ENCODE assay signal across 26 mouse cellular contexts in the genomic region with DNA sequence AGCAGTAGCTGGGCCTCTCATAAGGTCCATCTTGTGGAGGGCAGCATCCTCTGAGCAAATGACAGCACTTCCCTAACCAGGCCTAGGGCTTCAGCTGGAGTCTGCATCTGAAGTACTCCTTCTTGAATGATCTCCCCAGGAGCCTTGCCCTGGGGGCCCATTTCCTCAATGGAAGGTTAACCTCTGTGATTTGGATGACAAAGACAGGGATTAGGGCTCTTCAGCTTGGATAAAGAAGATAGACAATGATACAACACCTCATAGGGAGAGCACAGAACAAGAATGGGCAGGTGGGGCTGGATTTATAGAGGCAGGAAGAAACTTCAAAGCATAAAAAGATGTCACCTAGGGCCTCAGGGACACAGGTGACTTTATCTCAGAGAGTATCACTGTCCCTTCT.
DNase-seq lines count a peak whose midpoint lies in the region; ATAC-seq and TF ChIP-seq lines count a peak whose summit lies in the region.
"Had no signal": no experiment of that assay in that cellular context is flagged by ENCODE, and none has a peak within 500 bp of the region (broad histone marks: within the 10 kb centered on the region; RNA-seq: fewer than 3 reads in every experiment).

No protein-coding gene starts in this region.

- DNase-seq in ES-E14 (ENCODE audit: low read depth, low spot score) (peak; percentile 93), WW6 (ENCODE audit: low read depth, low spot score) (peak; percentile 72)
- DNase-seq in urinary bladder, postnatal 36 days (ENCODE audit: low spot score in 2 of 2), result no peak
- no peak for DNase-seq in lung, postnatal 0 days (ENCODE audit: low spot score)
- DNase-seq in lung, postnatal 10 days, result no peak
- DNase-seq: adrenal gland, adult 8-10 months; adrenal gland, postnatal 14 days; adrenal gland, postnatal 36 days; B cell, adult 2 months; cerebellum, adult 11-12 months; cerebellum, adult 2 months; cerebellum, adult 9-10 months; cerebellum, postnatal 10 days; cerebellum, postnatal 36 days; embryo, embryonic 11 days had no signal

- no peak overlapping the region for H3K9ac ChIP-seq in ES-Bruce4 (ENCODE audit: low read depth, poor library complexity, severe bottlenecking)
- H3K9ac ChIP-seq in ES-E14 (ENCODE audit: insufficient read depth, low read depth, low read length, poor library complexity, severe bottlenecking), result no peak overlapping the region
- H3K9ac ChIP-seq in lung, postnatal 0 days (replicated peaks; ENCODE audit: low read depth), result no peak overlapping the region
- H3K9ac ChIP-seq: embryonic facial prominence, embryonic 13.5 days; embryonic facial prominence, embryonic 15.5 days; forebrain, embryonic 12.5 days had no signal

- 0 out of 2 replicates have a peak, but pooled peaks have one; percentile 53 for TF ChIP-seq EP300 in ES-Bruce4 (IDR thresholded peaks at IDR 0.05; ENCODE audit: insufficient read depth, low read depth, low read length)
- no peak for TF ChIP-seq EP300 in lung, postnatal 0 days (IDR thresholded peaks at IDR 0.05)

- H3K4me3 ChIP-seq in ES-Bruce4 (ENCODE audit: low read depth, low read length), result no peak overlapping the region
- H3K4me3 ChIP-seq in ES-E14 (ENCODE audit: insufficient read depth in 1 of 2, low read depth in 1 of 2, low read length in 2 of 2, poor library complexity in 1 of 2, severe bottlenecking in 1 of 2), result no peak overlapping the region
- H3K4me3 ChIP-seq in lung, postnatal 0 days (ENCODE audit: low read depth, low read length), result no peak overlapping the region
- H3K4me3 ChIP-seq: embryonic facial prominence, embryonic 13.5 days; embryonic facial prominence, embryonic 15.5 days; erythroblast, embryonic 14.5 days; forebrain, embryonic 10.5 days; forebrain, embryonic 12.5 days had no signal

- H3K9me3 ChIP-seq in ES-Bruce4 (replicated peaks; ENCODE audit: control insufficient read depth, insufficient read depth, low read length, poor library complexity, severe bottlenecking) (no peaks in the 10 kb centered on the region), ES-E14 (ENCODE audit: control insufficient read depth, insufficient read depth, low read depth, low read length) (no peaks in the 10 kb centered on the region)
- no peaks in the 10 kb centered on the region for H3K9me3 ChIP-seq in lung, postnatal 0 days (ENCODE audit: low read length)
- H3K9me3 ChIP-seq: embryonic facial prominence, embryonic 13.5 days; embryonic facial prominence, embryonic 15.5 days; forebrain, embryonic 10.5 days; forebrain, embryonic 12.5 days had no signal

- ATAC-seq in lung, postnatal 0 days, result no peak
- ATAC-seq: activated CD4-positive, CD25-positive, alpha-beta regulatory T cell, adult 4 months; CD4-positive, CD25-positive, alpha-beta regulatory T cell, adult 4 months; forebrain, embryonic 14.5 days; forebrain, embryonic 16.5 days had no signal

- H3K4me1 ChIP-seq in ES-Bruce4 (ENCODE audit: control insufficient read depth, insufficient read depth, low read length), result peaks cover 3% of the 10 kb centered on the region
- H3K4me1 ChIP-seq in ES-E14 (ENCODE audit: control insufficient read depth in 2 of 2, insufficient read depth in 2 of 2, low read length in 2 of 2, poor library complexity in 1 of 2), result peaks cover 0 to 2% of the 10 kb centered on the region in 2 experiments; a peak in 1 of 4 replicates
- no peaks in the 10 kb centered on the region for H3K4me1 ChIP-seq in lung, postnatal 0 days (ENCODE audit: insufficient read depth, low read depth, low read length)
- H3K4me1 ChIP-seq: forebrain, embryonic 10.5 days; forebrain, embryonic 12.5 days had no signal

- in situ Hi-C loops in ES-E14 (cut with MboI; ENCODE audit: low sequenced_read_pairs in 2 of 2, unreplicated experiment in 2 of 2), result no loop called here

- no peaks in the 10 kb centered on the region for H3K36me3 ChIP-seq in ES-Bruce4 (ENCODE audit: control insufficient read depth, insufficient read depth, low read length, poor library complexity, severe bottlenecking)
- no peaks in the 10 kb centered on the region for H3K36me3 ChIP-seq in ES-E14 (ENCODE audit: control insufficient read depth, insufficient read depth, low read length, poor library complexity, severe bottlenecking)
- no peaks in the 10 kb centered on the region for H3K36me3 ChIP-seq in lung, postnatal 0 days (ENCODE audit: insufficient read depth, low read length)
- H3K36me3 ChIP-seq: embryonic facial prominence, embryonic 13.5 days; embryonic facial prominence, embryonic 15.5 days; forebrain, embryonic 10.5 days; forebrain, embryonic 12.5 days had no signal

- H3K27me3 ChIP-seq in ES-Bruce4 (ENCODE audit: control insufficient read depth, insufficient read depth, low read length, poor library complexity, severe bottlenecking), result peaks cover 9% of the 10 kb centered on the region
- no peaks in the 10 kb centered on the region for H3K27me3 ChIP-seq in lung, postnatal 0 days (replicated peaks; ENCODE audit: insufficient read depth, low read length)
- H3K27me3 ChIP-seq: CH12.LX; embryonic facial prominence, embryonic 13.5 days; embryonic facial prominence, embryonic 15.5 days; forebrain, embryonic 12.5 days had no signal

- H3K27ac ChIP-seq in ES-Bruce4 (ENCODE audit: insufficient read depth, low read length) (no peak overlapping the region), ES-E14 (ENCODE audit: insufficient read depth, low read depth, low read length, poor library complexity, severe bottlenecking) (no peak overlapping the region)
- H3K27ac ChIP-seq in lung, postnatal 0 days (ENCODE audit: low read length), result no peak overlapping the region
- H3K27ac ChIP-seq: embryonic facial prominence, embryonic 13.5 days; embryonic facial prominence, embryonic 15.5 days; forebrain, embryonic 10.5 days; forebrain, embryonic 12.5 days had no signal

- TF ChIP-seq POLR2A in ES-Bruce4 (IDR thresholded peaks at IDR 0.05; ENCODE audit: insufficient read depth, low read length), result no peak

- TF ChIP-seq CTCF in ES-Bruce4 (IDR thresholded peaks at IDR 0.05; ENCODE audit: low read depth, low read length), result no peak
- TF ChIP-seq CTCF in lung, postnatal 0 days (IDR thresholded peaks at IDR 0.05), result no peak

- no peak overlapping the region for H3K4me2 ChIP-seq in lung, postnatal 0 days (replicated peaks; ENCODE audit: low read depth, low read length)
- H3K4me2 ChIP-seq: embryonic facial prominence, embryonic 13.5 days; embryonic facial prominence, embryonic 15.5 days; forebrain, embryonic 12.5 days had no signal

TF ChIP-seq in ES-E14, 5 proteins besides CTCF, POLR2A, EP300 and RAD21:
- TF ChIP-seq MAFK (IDR thresholded peaks at IDR 0.05; ENCODE audit: insufficient read depth, low read depth, low read length) (0 out of 2 replicates have a peak, but pooled peaks have one; percentile 6), HCFC1 (IDR thresholded peaks at IDR 0.05; ENCODE audit: borderline replicate concordance, insufficient read depth, low read length) (no peak), ZC3H11A (IDR thresholded peaks at IDR 0.05; ENCODE audit: borderline replicate concordance, low read depth, low read length) (no peak), ZNF384 (IDR thresholded peaks at IDR 0.05; ENCODE audit: low read depth, low read length) (no peak), CHD2 (IDR thresholded peaks at IDR 0.05; ENCODE audit: low read depth, low read length) (0 out of 2 replicates have a peak, but pooled peaks have one; percentile 26)
TF ChIP-seq in ES-E14: peak in this region for 2.

Comparison
In these comparisons a context has a peak if more than half of its experiments do, and no peak if none do; other contexts are left out.
1. DNase-seq: peak in ES-E14 (single experiment) and WW6 (single experiment); none in urinary bladder, postnatal 36 days (0 of 2), lung, postnatal 0 days (single experiment) and lung, postnatal 10 days (single experiment).